Mouse (Mus musculus) embryonic facial prominence, embryonic 12.5 days (tissue): ENCODE results near the gene 1700017D01Rik. TPM values are rescaled to one million over a fixed set of nuclear protein-coding genes. Genes with fewer than 3 reads are reported as not detected.

Source experiments
- polyA plus RNA-seq: library from polyadenylated mRNA; unstranded; fragments of >200 nt; fragmentation: Nextera tagmentation; extraction: Ambion mirVana; gene quantifications from 2 replicates; pipeline ENCODE4 v1.2.1, GENCODE M21; 2016

1700017D01Rik gene
- polyA plus RNA-seq, 1 experiment from 2014 or later, result not detected

Other genes with a start within 250 kb of the 1700017D01Rik start
- 73.2 and 75.8 TPM in 2 replicates for gene Tmem109, start 248.9 kb downstream of the 1700017D01Rik start, polyA plus RNA-seq
- gene Prpf19, start 235.6 kb downstream of the 1700017D01Rik start, polyA plus RNA-seq, result 41.5 and 42.1 TPM in 2 replicates
- 0.10 TPM in 1 of 2 replicates, not detected in the other for gene Zp1, start 210.2 kb downstream of the 1700017D01Rik start, polyA plus RNA-seq
- gene Ptgdr2, start 193.7 kb downstream of the 1700017D01Rik start, polyA plus RNA-seq, result 0.14 and 0.18 TPM in 2 replicates
- 32.3 and 32.8 TPM in 2 replicates for gene Ccdc86, start 181.6 kb downstream of the 1700017D01Rik start, polyA plus RNA-seq
- not detected in 2 replicates for gene Ms4a10, start 156.2 kb downstream of the 1700017D01Rik start, polyA plus RNA-seq
- not detected in 2 replicates for gene Ms4a15, start 137.6 kb downstream of the 1700017D01Rik start, polyA plus RNA-seq
- gene Ms4a18, start 112.8 kb downstream of the 1700017D01Rik start, polyA plus RNA-seq, result not detected in 2 replicates
- gene Ms4a8a, start 49.8 kb downstream of the 1700017D01Rik start, polyA plus RNA-seq, result not detected in 2 replicates
- gene 1700025F22Rik, start 34.4 kb upstream of the 1700017D01Rik start, polyA plus RNA-seq, result not detected in 2 replicates
- not detected in 2 replicates for gene Ms4a13, start 65.9 kb upstream of the 1700017D01Rik start, polyA plus RNA-seq
- gene Ms4a12, start 101.6 kb upstream of the 1700017D01Rik start, polyA plus RNA-seq, result not detected in 2 replicates
- gene Ms4a1, start 135.4 kb upstream of the 1700017D01Rik start, polyA plus RNA-seq, result 0.05 TPM in 1 of 2 replicates, not detected in the other
- gene Ms4a5, start 153.0 kb upstream of the 1700017D01Rik start, polyA plus RNA-seq, result not detected in 2 replicates
- gene Ms4a14, start 183.6 kb upstream of the 1700017D01Rik start, polyA plus RNA-seq, result 0.05 TPM in 1 of 2 replicates, not detected in the other
- gene Ms4a7, start 205.3 kb upstream of the 1700017D01Rik start, polyA plus RNA-seq, result 2.9 TPM in 2 replicates
- 2.1 and 3.0 TPM in 2 replicates for gene Ms4a4a, start 244.6 kb upstream of the 1700017D01Rik start, polyA plus RNA-seq